Mouse (Mus musculus): ENCODE data around the gene Cadps. TPM values are rescaled to one million over a fixed set of nuclear protein-coding genes. Genes with fewer than 3 reads are reported as not detected.

Gene Cadps
- polyA plus RNA-seq, 1 experiment from 2014 or later: 15.1 TPM

GRCm38 (mm10) chr14:12531101-12531500 lies 291.8 kb downstream of the Cadps start:
- H3K4me1 ChIP-seq: peaks cover 6% of the 10 kb centered on the region
- H3K36me3 ChIP-seq (replicated peaks): no peaks in the 10 kb centered on the region
- WGBS: 21% methylated on average over 1 of the region's 1 CpGs
- no peaks in the 10 kb centered on the region for H3K9me3 ChIP-seq
- no peak overlapping the region for H3K4me3 ChIP-seq (replicated peaks)
- no peak overlapping the region for H3K27ac ChIP-seq
- ATAC-seq (ENCODE audit: low FRiP score): peak; percentile 68
- no peak overlapping the region for H3K4me2 ChIP-seq
- no peak overlapping the region for H3K9ac ChIP-seq
- peaks cover 32% of the 10 kb centered on the region for H3K27me3 ChIP-seq

- Histone ChIP-seq H3K9ac (no peak overlapping the region), H3K4me2 (no peak overlapping the region), H3K4me1 (peaks cover 6% of the 10 kb centered on the region), H3K27ac (no peak overlapping the region), H3K9me3 (no peaks in the 10 kb centered on the region), H3K4me3 (replicated peaks) (no peak overlapping the region), H3K27me3 (peaks cover 32% of the 10 kb centered on the region), H3K36me3 (replicated peaks) (no peaks in the 10 kb centered on the region)
- WGBS: 65% methylated on average over 3 of the region's 3 CpGs
- ATAC-seq (ENCODE audit: low FRiP score): peak; percentile 52; the same call in 1 of the 2 replicates
Measured at GRCm38 (mm10) chr14:12530554-12530953, 292.3 kb downstream of the Cadps start.

- Histone ChIP-seq H3K9me3 (no peaks in the 10 kb centered on the region), H3K4me2 (peak overlapping the region; percentile 43), H3K9ac (no peak overlapping the region), H3K4me3 (replicated peaks) (no peak overlapping the region), H3K27me3 (peaks cover 32% of the 10 kb centered on the region), H3K4me1 (peaks cover 6% of the 10 kb centered on the region), H3K36me3 (replicated peaks) (no peaks in the 10 kb centered on the region), H3K27ac (no peak overlapping the region)
- ATAC-seq (ENCODE audit: low FRiP score): peak; percentile 68
- WGBS: 6% methylated on average over 11 of the region's 11 CpGs
Measured at GRCm38 (mm10) chr14:12529961-12530542, 292.8 kb downstream of the Cadps start.

DNA sequence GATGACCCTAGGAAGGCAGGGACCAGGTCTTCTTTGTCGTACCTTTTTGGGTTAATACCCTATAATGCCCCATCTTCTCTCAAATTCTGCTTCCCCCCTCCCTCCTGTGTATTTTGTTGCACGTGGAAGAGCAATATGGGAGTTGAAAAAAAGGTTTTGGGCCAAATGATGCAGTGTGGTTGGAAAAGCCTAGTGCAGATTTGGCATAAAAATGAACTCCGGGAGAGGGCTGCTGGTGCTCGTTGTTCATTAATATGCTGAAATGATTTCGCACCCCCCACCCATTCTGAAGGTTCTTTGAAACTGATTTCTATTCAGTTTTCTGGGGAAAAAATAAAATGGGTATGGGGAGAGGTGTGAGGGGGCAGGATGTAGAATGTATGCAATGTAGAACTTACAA lies 295.6 kb downstream of the Cadps start:
- ATAC-seq (ENCODE audit: low FRiP score): no peak
- Histone ChIP-seq H3K9me3 (no peaks in the 10 kb centered on the region), H3K27ac (no peak overlapping the region), H3K36me3 (replicated peaks) (0 out of 2 replicates have a peak, but pooled peaks cover 4% of the 10 kb centered on the region), H3K4me2 (no peak overlapping the region), H3K27me3 (peaks cover 43% of the 10 kb centered on the region), H3K4me3 (replicated peaks) (no peak overlapping the region), H3K9ac (no peak overlapping the region), H3K4me1 (peaks cover 6% of the 10 kb centered on the region)
- 78% methylated on average over 5 of the region's 5 CpGs for WGBS

GRCm38 (mm10) chr14:12507018-12507417 lies 315.9 kb downstream of the Cadps start:
- 0 out of 2 replicates have a peak, but pooled peaks cover 5% of the 10 kb centered on the region for H3K36me3 ChIP-seq (replicated peaks)
- WGBS: 91% methylated on average over 7 of the region's 7 CpGs

DNA sequence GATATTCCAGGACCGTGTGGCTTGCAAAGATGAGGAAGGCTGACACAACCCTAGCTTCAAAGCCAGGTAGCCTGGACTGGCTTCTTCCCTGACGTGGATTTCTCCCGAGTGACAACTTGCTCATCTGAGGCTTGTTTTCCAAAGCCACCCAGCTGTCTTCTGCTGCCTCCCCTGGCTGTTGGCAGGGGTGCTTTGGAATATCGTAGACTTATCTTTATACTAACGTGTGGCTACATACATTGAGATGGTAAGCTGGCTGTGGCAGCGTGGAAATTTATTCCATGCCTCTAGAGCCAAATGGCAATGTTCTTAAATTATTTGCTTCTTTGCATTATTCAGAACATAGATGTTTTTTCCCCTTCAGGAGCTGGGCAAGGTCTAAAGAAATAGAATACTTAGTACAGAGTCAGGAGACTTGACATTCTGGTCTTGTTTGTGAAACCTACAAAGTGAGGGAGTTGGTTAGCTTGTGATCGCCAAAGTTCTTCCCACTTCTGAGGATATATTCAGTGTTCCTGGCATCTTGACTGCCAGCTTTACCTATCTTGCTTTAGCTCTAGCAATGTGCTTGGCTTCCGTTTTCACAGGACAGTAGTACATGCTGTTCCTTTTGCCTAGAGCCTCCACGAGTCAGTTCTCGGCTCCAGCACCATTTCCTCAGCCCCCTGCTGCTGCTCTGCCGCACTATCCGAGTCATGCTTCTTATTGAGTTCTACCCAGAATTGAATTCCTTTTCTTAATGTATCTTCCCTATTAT lies 318.5 kb downstream of the Cadps start:
- 0 out of 2 replicates have a peak, but pooled peaks cover 5% of the 10 kb centered on the region for H3K27me3 ChIP-seq
- no peaks in the 10 kb centered on the region for H3K9me3 ChIP-seq
- no peak overlapping the region for H3K27ac ChIP-seq
- H3K4me3 ChIP-seq (replicated peaks): no peak overlapping the region
- H3K4me2 ChIP-seq: no peak overlapping the region
- no peak for ATAC-seq (ENCODE audit: low FRiP score)
- 92% methylated on average over 12 of the region's 12 CpGs for WGBS
- H3K4me1 ChIP-seq: peaks cover 6% of the 10 kb centered on the region; the same call in 1 of the 2 replicates
- H3K9ac ChIP-seq: no peak overlapping the region
- H3K36me3 ChIP-seq (replicated peaks): 0 out of 2 replicates have a peak, but pooled peaks cover 5% of the 10 kb centered on the region

More at GRCm38 (mm10) chr14:12507018-12507417, 315.9 kb downstream of the Cadps start:
- 0 out of 2 replicates have a peak, but pooled peaks cover under 1% of the 10 kb centered on the region for H3K27me3 ChIP-seq
- peaks cover 6% of the 10 kb centered on the region; the same call in 1 of the 2 replicates for H3K4me1 ChIP-seq
- H3K4me3 ChIP-seq (replicated peaks): no peak overlapping the region
- H3K9ac ChIP-seq: no peak overlapping the region
- no peak for ATAC-seq (ENCODE audit: low FRiP score)
- H3K4me2 ChIP-seq: no peak overlapping the region
- H3K27ac ChIP-seq: no peak overlapping the region
- H3K9me3 ChIP-seq: no peaks in the 10 kb centered on the region

DNA sequence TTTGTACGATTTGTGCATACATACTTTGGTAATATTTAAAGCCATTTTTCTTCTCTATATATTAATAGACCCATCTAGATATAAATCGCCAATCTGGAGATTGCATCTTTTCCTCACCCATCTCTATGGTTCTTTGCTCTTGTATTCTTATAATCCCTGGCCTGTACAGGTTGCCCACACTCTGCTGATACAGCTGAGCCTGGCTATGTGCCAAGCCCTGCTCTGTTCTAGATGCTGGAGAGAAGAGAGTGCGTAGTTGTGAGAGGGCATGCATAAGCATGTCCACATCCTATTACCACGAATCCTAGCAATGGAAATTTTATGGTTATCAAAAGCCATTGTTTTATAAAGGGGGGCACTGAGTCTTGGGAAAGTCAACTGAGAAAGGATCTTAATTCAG lies 360.7 kb downstream of the Cadps start:
- H3K27me3 ChIP-seq: no peaks in the 10 kb centered on the region
- H3K9ac ChIP-seq: no peak overlapping the region
- no peak overlapping the region for H3K4me2 ChIP-seq
- H3K9me3 ChIP-seq: no peaks in the 10 kb centered on the region
- H3K27ac ChIP-seq: no peak overlapping the region
- WGBS: 86% methylated on average over 4 of the region's 4 CpGs
- no peak for ATAC-seq (ENCODE audit: low FRiP score)
- no peak overlapping the region for H3K4me3 ChIP-seq (replicated peaks)
- H3K4me1 ChIP-seq: 0 out of 2 replicates have a peak, but pooled peaks cover 5% of the 10 kb centered on the region
- no peaks in the 10 kb centered on the region for H3K36me3 ChIP-seq (replicated peaks)

GRCm38 (mm10) chr14:12459700-12460099 lies 363.2 kb downstream of the Cadps start:
- no peak overlapping the region for H3K4me2 ChIP-seq
- H3K4me1 ChIP-seq: 0 out of 2 replicates have a peak, but pooled peaks cover 5% of the 10 kb centered on the region
- WGBS: 62% methylated on average over 7 of the region's 7 CpGs
- no peaks in the 10 kb centered on the region for H3K36me3 ChIP-seq (replicated peaks)
- H3K9me3 ChIP-seq: no peaks in the 10 kb centered on the region
- H3K4me3 ChIP-seq (replicated peaks): no peak overlapping the region
- no peaks in the 10 kb centered on the region for H3K27me3 ChIP-seq
- no peak overlapping the region for H3K9ac ChIP-seq
- no peak for ATAC-seq (ENCODE audit: low FRiP score)
- no peak overlapping the region for H3K27ac ChIP-seq

DNA sequence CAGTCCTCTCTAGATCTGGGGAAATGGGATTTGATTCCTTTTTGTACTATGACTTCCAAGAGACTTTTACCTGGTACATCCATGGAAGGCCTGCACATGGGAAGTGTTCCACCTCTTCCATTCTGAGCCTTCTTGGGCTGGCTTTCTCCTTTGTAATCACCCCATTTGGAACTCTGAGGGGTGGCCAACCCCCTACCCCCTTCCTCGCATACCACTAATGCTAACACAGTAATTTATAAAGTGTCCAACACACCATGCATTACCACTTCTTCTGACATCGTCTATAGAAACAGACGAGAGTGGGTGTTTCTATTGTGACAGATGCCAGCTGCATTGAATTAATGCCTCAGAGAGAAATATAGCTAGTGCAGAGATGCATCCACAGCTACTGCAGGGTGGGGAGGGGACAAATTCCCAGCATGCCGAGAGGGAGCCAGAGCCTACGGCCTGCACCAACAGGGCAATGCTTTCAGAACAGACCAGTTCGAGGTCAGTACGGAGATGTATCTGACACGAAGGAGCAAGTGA lies 367.8 kb downstream of the Cadps start:
- Histone ChIP-seq H3K27me3 (no peaks in the 10 kb centered on the region), H3K4me1 (0 out of 2 replicates have a peak, but pooled peaks cover 5% of the 10 kb centered on the region), H3K9ac (no peak overlapping the region), H3K27ac (no peak overlapping the region), H3K36me3 (replicated peaks) (no peaks in the 10 kb centered on the region), H3K9me3 (no peaks in the 10 kb centered on the region), H3K4me3 (replicated peaks) (no peak overlapping the region), H3K4me2 (no peak overlapping the region)
- WGBS: 67% methylated on average over 8 of the region's 8 CpGs
- ATAC-seq (ENCODE audit: low FRiP score): peak; percentile 20; the same call in 1 of the 2 replicates

DNA sequence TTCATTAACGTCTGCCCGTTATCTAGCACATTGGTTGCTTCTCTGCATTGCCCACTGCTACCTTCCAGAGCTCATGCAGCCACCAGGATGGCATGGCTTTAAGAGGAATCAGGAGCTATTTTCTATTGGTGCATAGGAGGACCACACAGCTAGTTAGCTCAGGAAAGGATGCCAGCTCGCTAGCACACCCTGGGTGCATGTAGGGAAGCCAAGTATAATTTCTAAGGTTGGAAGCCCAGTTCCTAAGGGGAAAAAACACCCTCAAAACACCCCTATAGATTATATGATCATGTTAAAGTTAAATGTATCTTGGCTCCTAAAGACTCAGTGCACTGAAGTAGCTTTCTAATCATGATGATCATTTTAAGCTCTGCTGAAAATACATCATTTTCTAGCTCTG lies 372.1 kb downstream of the Cadps start:
- WGBS: 73% methylated on average over 3 of the region's 3 CpGs
- no peak overlapping the region for H3K4me2 ChIP-seq
- no peaks in the 10 kb centered on the region for H3K9me3 ChIP-seq
- no peak for ATAC-seq (ENCODE audit: low FRiP score)
- H3K27me3 ChIP-seq: no peaks in the 10 kb centered on the region
- no peaks in the 10 kb centered on the region for H3K36me3 ChIP-seq (replicated peaks)
- H3K4me1 ChIP-seq: no peaks in the 10 kb centered on the region
- H3K27ac ChIP-seq: no peak overlapping the region
- no peak overlapping the region for H3K4me3 ChIP-seq (replicated peaks)
- H3K9ac ChIP-seq: no peak overlapping the region

DNA sequence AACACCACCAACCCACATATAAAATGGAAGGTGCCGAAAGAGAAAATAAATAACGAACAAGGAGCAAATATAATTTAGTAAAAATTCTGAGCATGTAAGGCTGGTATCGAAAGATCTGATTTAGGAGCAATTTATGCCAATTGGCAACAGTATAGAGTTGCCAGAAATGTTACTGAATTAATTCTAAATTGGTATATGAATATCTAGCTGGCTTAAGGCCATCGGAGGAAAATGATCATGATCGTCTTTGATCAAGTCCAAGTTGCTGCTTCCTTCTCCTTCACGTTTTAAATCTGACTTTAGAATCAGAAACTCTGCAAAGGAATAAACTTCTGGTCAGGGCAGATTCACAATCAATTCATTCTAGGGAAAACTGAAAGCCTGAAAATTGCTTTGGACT lies 374.0 kb downstream of the Cadps start:
- H3K36me3 ChIP-seq (replicated peaks): no peaks in the 10 kb centered on the region
- WGBS: 93% methylated on average over 6 of the region's 6 CpGs
- H3K27ac ChIP-seq: no peak overlapping the region
- H3K9ac ChIP-seq: no peak overlapping the region
- H3K9me3 ChIP-seq: no peaks in the 10 kb centered on the region
- no peaks in the 10 kb centered on the region for H3K4me1 ChIP-seq
- no peak overlapping the region for H3K4me2 ChIP-seq
- no peak overlapping the region for H3K4me3 ChIP-seq (replicated peaks)
- no peaks in the 10 kb centered on the region for H3K27me3 ChIP-seq
- no peak for ATAC-seq (ENCODE audit: low FRiP score)

- H3K9ac ChIP-seq: no peak overlapping the region
- peaks cover 7% of the 10 kb centered on the region; the same call in 1 of the 2 replicates for H3K4me1 ChIP-seq
- H3K4me2 ChIP-seq: no peak overlapping the region
- peaks cover 6% of the 10 kb centered on the region for H3K27me3 ChIP-seq
- H3K9me3 ChIP-seq: no peaks in the 10 kb centered on the region
- 21% methylated on average over 2 of the region's 2 CpGs for WGBS
- no peak overlapping the region for H3K27ac ChIP-seq
- H3K36me3 ChIP-seq (replicated peaks): no peaks in the 10 kb centered on the region; the same call in 1 of the 2 replicates
- no peak overlapping the region for H3K4me3 ChIP-seq (replicated peaks)
- peak; percentile 65; the same call in 1 of the 2 replicates for ATAC-seq (ENCODE audit: low FRiP score)
Measured at GRCm38 (mm10) chr14:12441019-12441418, 381.9 kb downstream of the Cadps start.

Measured in forebrain, embryonic 12.5 days (tissue).